Mouse (Mus musculus) thymus, adult 2 months (tissue): Measurements from ENCODE around the gene Npl.
"Not testable (repeated sequence)": the region's sequence is repeated elsewhere in the genome, so short reads cannot be mapped to it uniquely, and the experiment has no call there.

Experiments
- CTCF ChIP-seq: fragments of 200-500 bp; IDR thresholded peaks from 2 replicates; pipeline ENCODE4 v1.5.1; 2012; ENCODE audit warnings: mild to moderate bottlenecking, control low read depth, low read length, moderate library complexity, borderline replicate concordance; ENCODE audit not compliant: control insufficient read depth, poor library complexity, insufficient read depth; ENCODE audit errors: extremely low read depth
- POLR2A ChIP-seq: fragments of 200-500 bp; IDR thresholded peaks from 2 replicates; pipeline ENCODE4 v1.6.1; 2012; ENCODE audit warnings: mild to moderate bottlenecking, low read length, control low read depth, moderate library complexity; ENCODE audit not compliant: control insufficient read depth, poor library complexity, insufficient read depth; ENCODE audit errors: extremely low read depth

GRCm38 (mm10) chr1:153486120-153486519 is 63.7 kb downstream of the Npl start:
- not testable (repeated sequence) for TF ChIP-seq POLR2A, CTCF
